Mouse (Mus musculus) hindbrain, embryonic 13.5 days (tissue): Measurements from ENCODE around the gene Npdc1. TPM values are rescaled to one million over a fixed set of nuclear protein-coding genes. Genes with fewer than 3 reads are reported as not detected.
"Not testable (repeated sequence)": the region's sequence is repeated elsewhere in the genome, so short reads cannot be mapped to it uniquely, and the experiment has no call there.

Experiments used
- ATAC-seq: fragments of 200-750 bp; cut with Nextera tagmentation; 2 replicates; pipeline ENCODE4 v1.8.0; 2017; ENCODE audit warnings: moderate TSS enrichment; ENCODE audit not compliant: low FRiP score
- H3K27ac ChIP-seq: fragments of 300-500 bp; sonication (generic); 2 replicates; pipeline ENCODE4 v1.5.1; 2015; ENCODE audit warnings: inconsistent platforms, mild to moderate bottlenecking, moderate library complexity
- H3K27me3 ChIP-seq: fragments of 300-500 bp; sonication (generic); 2 replicates; pipeline ENCODE4 v1.6.1; 2015; ENCODE audit warnings: mild to moderate bottlenecking, inconsistent platforms
- H3K36me3 ChIP-seq: fragments of 300-500 bp; sonication (generic); 2 replicates; pipeline ENCODE4 v1.6.1; 2015; ENCODE audit warnings: mild to moderate bottlenecking, inconsistent platforms
- H3K4me1 ChIP-seq: fragments of 300-500 bp; sonication (generic); replicated peaks from 2 replicates; pipeline ENCODE4 v1.6.1; 2015; ENCODE audit warnings: inconsistent platforms
- H3K4me2 ChIP-seq: fragments of 300-500 bp; sonication (generic); 2 replicates; pipeline ENCODE4 v1.6.1; 2015; ENCODE audit warnings: inconsistent platforms, mild to moderate bottlenecking, moderate library complexity
- H3K4me3 ChIP-seq: fragments of 300-500 bp; sonication (generic); 2 replicates; pipeline ENCODE4 v1.5.1; 2015; ENCODE audit warnings: mild to moderate bottlenecking, inconsistent platforms
- H3K9ac ChIP-seq: fragments of 300-500 bp; sonication (generic); 2 replicates; pipeline ENCODE4 v1.6.1; 2015; ENCODE audit warnings: mild to moderate bottlenecking, inconsistent platforms
- H3K9me3 ChIP-seq: fragments of 300-500 bp; sonication (generic); 2 replicates; pipeline ENCODE4 v1.6.1; 2016; ENCODE audit warnings: inconsistent platforms
- WGBS: fragments of 180-500 bp; shearing (Covaris S2); methylation state at CpG from one replicate; pipeline ENCODE4 v1.1.7; 2015; 5-methylcytosine and 5-hydroxymethylcytosine counted together
- polyA plus RNA-seq: library from polyadenylated mRNA; unstranded; fragments of >200 nt; fragmentation: Nextera tagmentation; extraction: Ambion mirVana; gene quantifications from 2 replicates; pipeline ENCODE4 v1.2.1, GENCODE M21; 2015

Gene Npdc1
- polyA plus RNA-seq, 1 experiment from 2014 or later, result 411 TPM

DNA sequence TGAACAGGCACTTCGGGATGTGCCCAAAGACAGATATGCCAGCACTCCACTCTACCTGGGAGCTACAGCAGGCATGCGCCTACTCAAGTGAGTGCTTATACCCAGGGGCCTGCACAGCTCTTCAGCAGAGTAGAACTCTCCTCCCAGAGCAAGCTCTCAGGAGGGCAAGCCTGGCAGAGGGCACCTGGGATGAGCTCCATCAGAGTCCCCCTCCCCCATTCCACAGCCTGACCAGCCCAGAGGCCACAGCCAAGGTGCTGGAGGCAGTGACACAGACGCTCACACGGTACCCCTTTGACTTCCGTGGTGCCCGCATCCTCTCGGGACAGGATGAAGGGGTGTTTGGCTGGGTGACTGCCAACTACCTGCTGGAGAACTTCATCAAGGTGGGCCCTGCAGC is 1.1 kb upstream of the Npdc1 start:
- Histone ChIP-seq H3K4me1 (peaks cover 38% of the 10 kb centered on the region), H3K27ac (no peak overlapping the region), H3K9ac (no peak overlapping the region), H3K9me3 (no peaks in the 10 kb centered on the region), H3K36me3 (no peaks in the 10 kb centered on the region), H3K4me2 (no peak overlapping the region), H3K27me3 (peaks cover 82% of the 10 kb centered on the region), H3K4me3 (no peak overlapping the region)
- no peak for ATAC-seq
- WGBS, result 94% methylated on average over 7 of the region's 7 CpGs

DNA sequence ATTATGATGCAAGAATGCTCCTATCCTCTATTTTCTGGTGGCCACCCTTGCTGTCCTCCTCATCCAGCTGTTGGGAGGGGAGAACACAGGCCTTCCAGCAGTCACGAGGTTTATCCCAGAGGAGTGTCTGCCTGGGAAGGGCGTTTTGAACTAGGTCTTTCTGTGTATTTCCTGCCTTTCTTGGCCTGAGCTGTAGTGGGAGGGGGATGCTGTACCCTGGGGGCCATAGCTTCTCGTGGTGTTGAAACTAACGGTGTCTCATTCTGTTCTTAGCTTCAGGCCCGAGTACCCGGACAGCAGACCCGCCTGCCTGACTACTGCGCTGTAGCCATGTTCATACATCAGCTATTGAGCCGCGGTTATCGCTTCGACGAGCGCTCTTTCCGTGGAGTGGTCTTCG is 1.1 kb downstream of the Npdc1 start:
- ATAC-seq, result no peak
- H3K9me3 ChIP-seq, result no peaks in the 10 kb centered on the region
- H3K9ac ChIP-seq, result peak overlapping the region; percentile 39; the same call in 1 of the 2 replicates
- no peak overlapping the region for H3K27ac ChIP-seq
- H3K4me1 ChIP-seq, result peaks cover 41% of the 10 kb centered on the region
- 22% methylated on average over 16 of the region's 16 CpGs for WGBS
- peak overlapping the region; percentile 33 for H3K4me3 ChIP-seq
- H3K36me3 ChIP-seq, result no peaks in the 10 kb centered on the region
- H3K27me3 ChIP-seq, result peaks cover 61% of the 10 kb centered on the region
- H3K4me2 ChIP-seq, result peak overlapping the region; percentile 58

DNA sequence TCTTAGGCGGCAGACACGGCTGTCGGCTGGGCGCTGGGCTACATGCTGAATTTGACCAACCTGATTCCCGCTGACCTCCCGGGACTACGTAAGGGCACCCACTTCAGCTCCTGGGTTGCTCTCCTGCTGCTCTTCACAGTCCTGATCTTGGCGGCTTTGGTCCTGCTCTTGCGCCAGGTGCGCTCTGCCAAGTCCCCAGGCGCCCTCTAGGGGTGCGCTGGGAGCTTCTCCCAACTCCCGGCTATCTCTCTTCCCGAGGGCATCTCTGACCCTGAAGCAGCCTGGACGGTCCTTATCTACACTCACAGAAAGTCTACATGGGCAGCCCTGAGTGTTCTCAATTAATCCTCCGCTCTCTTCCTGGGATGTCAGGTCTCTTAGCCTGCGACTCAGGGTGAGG is 1.6 kb downstream of the Npdc1 start:
- Histone ChIP-seq H3K9ac (peak overlapping the region; percentile 39), H3K4me3 (peak overlapping the region; percentile 33), H3K4me2 (peak overlapping the region; percentile 58), H3K27ac (no peak overlapping the region), H3K27me3 (peaks cover 56% of the 10 kb centered on the region), H3K4me1 (peaks cover 41% of the 10 kb centered on the region), H3K9me3 (no peaks in the 10 kb centered on the region), H3K36me3 (no peaks in the 10 kb centered on the region)
- 2% methylated on average over 17 of the region's 17 CpGs for WGBS
- ATAC-seq, result no peak

DNA sequence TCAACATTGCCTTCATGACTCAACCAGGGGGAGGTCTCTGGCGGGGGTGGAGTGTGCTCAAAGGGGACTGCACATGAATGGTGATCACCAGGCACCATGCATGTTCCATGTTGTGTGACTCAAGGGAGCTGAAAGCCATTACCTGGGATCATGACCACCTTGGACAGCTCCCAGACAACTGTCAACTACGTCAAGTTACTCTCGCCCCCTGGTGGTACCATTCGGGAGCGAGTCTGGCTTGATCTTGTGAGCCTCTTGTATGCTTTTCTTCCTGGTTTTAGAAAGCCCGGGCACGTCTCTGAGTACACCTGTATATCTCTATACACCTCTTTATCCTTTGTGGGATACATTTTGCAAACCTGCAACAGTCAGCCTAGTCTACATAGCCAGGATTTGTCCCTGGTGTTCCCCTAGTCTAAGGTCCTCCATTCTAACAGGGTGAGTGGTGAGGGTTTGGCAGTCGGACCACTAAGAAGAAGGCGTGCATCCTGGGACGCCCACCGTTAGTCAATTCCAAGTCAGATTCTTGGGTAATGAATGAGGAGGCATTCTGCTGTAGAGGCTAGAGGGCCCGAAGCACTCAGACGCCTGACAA is 3.3 kb downstream of the Npdc1 start:
- peak; percentile 52 for ATAC-seq
- Histone ChIP-seq H3K36me3 (peaks cover 15% of the 10 kb centered on the region), H3K4me1 (peaks cover 45% of the 10 kb centered on the region), H3K9me3 (no peaks in the 10 kb centered on the region), H3K27me3 (peaks cover 39% of the 10 kb centered on the region), H3K4me3 (peak overlapping the region; percentile 73), H3K9ac (peak overlapping the region; percentile 97), H3K4me2 (peak overlapping the region; percentile 87), H3K27ac (peak overlapping the region; percentile 92)
- under 1% methylated on average over 13 of the region's 13 CpGs for WGBS

DNA sequence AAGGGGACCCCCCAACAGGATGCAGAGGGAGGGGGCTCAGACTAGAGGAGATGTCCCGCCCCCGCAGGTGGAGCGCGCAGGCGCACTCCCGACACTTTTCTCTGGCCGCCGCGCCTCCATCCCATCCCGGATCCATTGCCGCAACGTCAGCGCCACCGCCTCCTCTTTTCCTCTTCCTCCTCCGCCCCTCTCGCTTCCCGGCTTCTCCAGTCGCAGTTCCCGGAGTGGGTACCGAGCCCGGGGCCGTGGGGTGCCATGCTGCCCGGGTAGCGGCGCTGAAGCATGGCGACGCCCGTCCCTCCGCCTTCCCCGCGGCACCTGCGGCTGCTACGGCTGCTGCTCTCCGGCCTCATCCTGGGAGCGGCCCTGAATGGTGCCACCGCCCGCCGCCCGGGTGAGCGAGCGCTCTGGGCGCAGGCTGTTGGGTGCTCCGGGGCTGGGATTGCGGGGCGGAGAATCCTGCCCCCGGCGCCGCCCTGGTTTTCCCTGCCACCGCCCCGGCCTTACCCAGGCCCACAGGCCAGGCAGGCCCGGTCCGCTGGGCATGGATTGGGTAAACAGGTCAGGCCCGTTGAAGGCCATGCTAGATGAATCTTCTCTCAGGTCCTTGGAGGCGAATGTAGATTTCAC is 3.9 kb downstream of the Npdc1 start:
- Histone ChIP-seq H3K27me3 (peaks cover 33% of the 10 kb centered on the region), H3K9me3 (no peaks in the 10 kb centered on the region), H3K4me1 (peaks cover 45% of the 10 kb centered on the region), H3K9ac (peak overlapping the region; percentile 97), H3K27ac (peak overlapping the region; percentile 92), H3K4me3 (peak overlapping the region; percentile 73), H3K4me2 (peak overlapping the region; percentile 87), H3K36me3 (peaks cover 21% of the 10 kb centered on the region)
- ATAC-seq, result peak; percentile 78
- under 1% methylated on average over 52 of the region's 54 CpGs for WGBS

DNA sequence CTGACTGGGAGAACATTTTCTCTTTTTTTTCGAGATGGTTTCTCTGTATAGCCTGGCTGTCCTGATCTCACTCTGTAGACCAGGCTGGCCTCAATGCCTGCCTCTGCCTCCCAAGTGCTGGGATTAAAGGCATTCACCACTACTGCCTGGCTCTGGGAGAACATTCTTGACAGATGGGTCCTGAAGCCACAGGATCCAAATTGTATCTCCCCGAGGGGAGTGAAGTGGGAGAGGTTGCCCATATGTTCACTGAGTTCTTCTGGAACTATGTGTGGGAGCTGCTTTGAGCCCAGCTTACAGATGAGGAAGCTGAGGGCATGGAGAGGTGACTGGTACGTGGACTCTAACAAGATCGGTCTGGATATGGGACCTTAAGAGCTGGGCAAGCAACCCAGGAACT is 4.8 kb downstream of the Npdc1 start:
- Histone ChIP-seq H3K27me3 (peaks cover 24% of the 10 kb centered on the region), H3K9ac (peak overlapping the region; percentile 97), H3K4me2 (peak overlapping the region; percentile 87), H3K4me3 (peak overlapping the region; percentile 73), H3K27ac (peak overlapping the region; percentile 92), H3K36me3 (peaks cover 30% of the 10 kb centered on the region), H3K9me3 (no peaks in the 10 kb centered on the region), H3K4me1 (peaks cover 45% of the 10 kb centered on the region)
- 84% methylated on average over 4 of the region's 4 CpGs for WGBS
- ATAC-seq, result no peak

DNA sequence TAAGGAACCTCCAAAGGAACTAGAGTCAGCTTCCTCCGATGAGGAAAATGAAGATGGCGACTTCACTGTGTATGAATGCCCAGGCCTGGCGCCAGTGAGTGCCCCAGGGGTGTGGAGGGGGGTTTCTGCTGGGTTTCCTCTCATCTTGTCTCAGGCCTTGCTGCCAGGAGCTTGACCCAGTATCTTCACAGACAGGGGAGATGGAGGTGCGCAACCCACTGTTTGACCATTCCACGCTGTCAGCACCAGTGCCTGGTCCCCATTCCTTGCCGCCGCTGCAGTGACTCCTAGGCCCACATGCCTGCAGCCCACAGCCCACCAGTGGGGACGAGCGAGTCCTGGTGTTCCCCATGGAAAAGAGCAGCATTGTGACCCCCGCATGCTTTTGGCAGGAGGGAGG is 9.8 kb downstream of the Npdc1 start:
- Histone ChIP-seq H3K4me1 (peaks cover 29% of the 10 kb centered on the region), H3K4me2 (no peak overlapping the region), H3K36me3 (peaks cover 59% of the 10 kb centered on the region), H3K4me3 (no peak overlapping the region), H3K27me3 (no peaks in the 10 kb centered on the region), H3K27ac (no peak overlapping the region), H3K9ac (no peak overlapping the region), H3K9me3 (no peaks in the 10 kb centered on the region)
- 91% methylated on average over 10 of the region's 10 CpGs for WGBS
- no peak for ATAC-seq

DNA sequence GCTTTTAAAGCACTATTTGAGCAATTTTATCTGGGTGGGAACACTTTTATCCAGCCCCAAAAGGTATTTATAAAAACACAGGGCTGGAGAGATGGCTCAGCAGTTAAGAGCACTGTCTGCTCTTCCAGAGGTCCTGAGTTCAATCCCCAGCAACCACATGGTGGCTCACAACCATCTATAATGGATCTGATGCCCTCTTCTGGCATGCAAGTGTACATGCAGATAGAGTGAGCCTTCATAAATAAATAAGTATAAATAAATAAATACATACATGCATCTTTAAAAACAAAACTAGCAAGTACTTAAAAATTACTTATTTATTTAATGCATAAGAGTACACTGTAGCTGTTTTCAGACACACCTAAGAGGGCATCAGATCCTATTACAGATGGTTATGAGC is 14.3 kb downstream of the Npdc1 start:
- not testable (repeated sequence) for H3K4me2 ChIP-seq

DNA sequence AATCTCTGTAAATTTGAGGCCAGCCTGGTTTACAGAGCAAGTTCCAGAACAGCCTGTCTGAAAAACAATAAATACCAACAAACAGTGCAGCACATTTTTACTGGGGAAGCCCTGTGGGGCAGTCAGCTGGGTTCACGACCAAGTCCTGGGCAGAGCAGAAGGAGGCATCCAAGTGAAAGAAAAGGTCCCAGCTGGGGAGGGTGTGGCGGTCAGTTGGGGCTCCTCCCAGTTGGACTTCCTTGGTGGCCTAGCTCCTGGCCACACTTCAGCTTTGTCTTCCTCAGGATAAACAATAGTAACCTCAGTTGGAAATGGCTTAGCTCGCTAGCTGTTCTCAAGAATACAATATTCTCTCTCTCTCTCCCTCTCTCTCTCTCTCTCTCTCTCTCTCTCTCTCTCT is 18.3 kb downstream of the Npdc1 start:
- H3K36me3 ChIP-seq, result peaks cover 5% of the 10 kb centered on the region
- H3K4me2 ChIP-seq, result no peak overlapping the region
- H3K27ac ChIP-seq, result no peak overlapping the region
- H3K4me3 ChIP-seq, result no peak overlapping the region
- H3K27me3 ChIP-seq, result no peaks in the 10 kb centered on the region; the same call in 1 of the 2 replicates
- ATAC-seq, result no peak
- no peaks in the 10 kb centered on the region for H3K9me3 ChIP-seq
- H3K4me1 ChIP-seq, result no peaks in the 10 kb centered on the region
- 22% methylated on average over 3 of the region's 3 CpGs for WGBS
- H3K9ac ChIP-seq, result peak overlapping the region; percentile 24; the same call in 1 of the 2 replicates

More for the DNA sequence above, 14.3 kb downstream of the Npdc1 start:
- H3K27ac ChIP-seq, H3K9me3 ChIP-seq, H3K4me1 ChIP-seq, H3K27me3 ChIP-seq, ATAC-seq, H3K4me3 ChIP-seq, H3K9ac ChIP-seq: not testable (repeated sequence)
- peaks cover 37% of the 10 kb centered on the region for H3K36me3 ChIP-seq

DNA sequence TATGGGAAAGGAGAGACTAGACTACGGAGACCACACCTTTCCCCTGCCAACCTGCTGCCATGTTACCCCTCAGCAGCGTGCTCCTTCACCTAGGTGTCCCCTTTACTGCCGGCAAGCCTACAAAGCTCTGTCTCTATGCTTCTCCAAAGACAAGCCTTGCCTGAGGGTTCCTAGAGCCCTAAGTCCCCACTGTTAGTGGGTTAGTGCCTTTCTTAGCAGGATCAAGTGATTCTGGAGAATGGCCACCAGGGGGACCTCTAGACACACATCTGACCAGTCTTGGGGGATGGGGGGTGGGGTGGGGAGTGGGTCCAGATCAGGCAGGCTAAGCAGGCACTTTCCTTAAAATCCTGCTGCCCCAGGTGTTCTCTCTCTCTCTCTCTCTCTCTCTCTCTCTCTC is 22.7 kb downstream of the Npdc1 start:
- 0 out of 2 replicates have a peak, but pooled peaks have one; percentile 43 for ATAC-seq
- 21% methylated on average over 3 of the region's 3 CpGs for WGBS

DNA sequence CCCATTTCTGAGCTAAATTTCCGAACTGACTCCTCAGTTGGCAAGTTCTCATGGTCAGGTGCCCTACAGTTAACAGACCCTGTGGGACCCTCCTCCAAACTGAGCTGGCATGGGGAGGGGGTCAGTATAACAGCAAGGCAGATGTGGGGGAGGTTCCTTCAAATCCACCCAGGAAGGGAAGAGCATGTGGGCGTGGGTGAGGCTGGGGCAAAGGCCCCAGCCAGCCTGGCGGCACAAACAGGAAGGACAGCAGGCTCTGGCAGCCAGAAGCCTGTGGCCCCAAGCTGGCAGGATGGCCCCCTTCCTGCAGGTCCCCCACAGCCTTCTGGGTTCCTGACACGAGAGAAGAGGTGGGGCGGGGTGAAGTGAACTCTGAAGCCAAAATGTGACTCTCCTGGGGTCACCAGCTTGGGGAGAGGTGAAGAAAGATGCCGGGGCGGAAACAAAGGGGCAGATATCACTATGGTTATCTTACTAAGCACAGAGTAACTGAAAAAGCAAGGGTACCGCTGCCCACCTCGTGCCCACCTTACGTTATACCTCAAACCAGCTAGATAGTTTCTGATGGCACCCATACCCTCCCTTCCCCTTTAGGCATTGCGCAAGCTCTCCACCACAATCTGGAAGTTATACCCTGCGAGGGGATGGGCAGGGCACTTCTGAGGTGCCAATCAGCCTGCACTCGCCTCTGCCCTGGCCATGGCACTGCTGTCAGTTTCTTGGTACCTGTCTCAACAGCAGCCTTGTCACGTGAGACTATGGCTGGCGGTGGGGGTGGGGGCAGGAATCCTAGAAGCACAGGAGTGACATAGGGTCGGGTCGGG is 23.6 kb downstream of the Npdc1 start, which contains the start of gene Fut7:
Gene Fut7, plus strand, starts transcription at position 681 of the 824 bp plus-strand sequence.
- ATAC-seq, result no peak
- H3K9ac ChIP-seq, result no peak within 1 kb of the TSS
- 73% methylated on average over 17 of the region's 17 CpGs for WGBS
- H3K4me3 ChIP-seq, result no peak within 1 kb of the TSS
- no peaks in the 10 kb centered on the region for H3K9me3 ChIP-seq
- no peaks in the 10 kb centered on the region for H3K36me3 ChIP-seq
- no peak within 1 kb of the TSS for H3K27ac ChIP-seq
- H3K4me2 ChIP-seq, result no peak within 1 kb of the TSS
- peaks cover 4% of the 10 kb centered on the region; the same call in 1 of the 2 replicates for H3K4me1 ChIP-seq
- peaks cover 40% of the 10 kb centered on the region for H3K27me3 ChIP-seq

More for the DNA sequence above, 22.7 kb downstream of the Npdc1 start:
- peaks cover 4% of the 10 kb centered on the region; the same call in 1 of the 2 replicates for H3K4me1 ChIP-seq
- H3K27me3 ChIP-seq, result peaks cover 40% of the 10 kb centered on the region
- no peak overlapping the region for H3K4me3 ChIP-seq
- no peak overlapping the region for H3K4me2 ChIP-seq
- H3K27ac ChIP-seq, result no peak overlapping the region
- no peaks in the 10 kb centered on the region for H3K9me3 ChIP-seq
- no peak overlapping the region for H3K9ac ChIP-seq
- no peaks in the 10 kb centered on the region for H3K36me3 ChIP-seq

DNA sequence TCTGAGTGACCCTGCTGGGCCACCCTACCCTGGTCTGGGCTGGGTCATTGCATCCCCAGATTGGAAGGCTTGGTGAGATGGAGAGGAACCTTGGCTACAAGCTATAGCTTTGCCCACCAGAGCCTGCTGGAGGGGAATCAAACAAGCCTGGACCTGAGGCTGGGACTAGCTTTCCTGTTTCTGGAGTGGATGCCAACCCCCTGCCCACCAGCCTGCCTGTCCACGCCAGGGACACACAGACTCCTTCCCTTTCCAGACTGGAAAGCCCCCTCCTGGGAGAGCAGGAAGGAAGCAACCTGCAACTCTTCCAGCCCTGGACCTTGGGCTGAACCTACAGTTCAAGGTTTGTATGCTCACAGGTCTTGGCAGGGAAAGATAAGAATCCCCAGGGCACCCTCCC is 24.5 kb downstream of the Npdc1 start:
- Histone ChIP-seq H3K27me3 (peaks cover 40% of the 10 kb centered on the region), H3K27ac (no peak overlapping the region), H3K9ac (no peak overlapping the region), H3K36me3 (no peaks in the 10 kb centered on the region), H3K9me3 (no peaks in the 10 kb centered on the region), H3K4me3 (no peak overlapping the region), H3K4me1 (peaks cover 4% of the 10 kb centered on the region; the same call in 1 of the 2 replicates), H3K4me2 (no peak overlapping the region)
- no peak for ATAC-seq
- WGBS, result 54% methylated on average over 1 of the region's 1 CpGs
